Mouse (Mus musculus) liver, adult 2 months (tissue): Measurements from ENCODE around the gene Rhbdl3. TPM values are rescaled to one million over a fixed set of nuclear protein-coding genes. Genes with fewer than 3 reads are reported as not detected.

Experiments
- DNase-seq: peaks from one replicate; pipeline ENCODE4 v3.0.0-alpha.2; 2011; ENCODE audit warnings: low read depth, low spot score; ENCODE audit errors: extremely low read depth
- H3K27ac ChIP-seq: fragments of 200-500 bp; replicated peaks from 2 replicates; pipeline ENCODE4 v1.5.1; 2012; ENCODE audit warnings: low read depth, mild to moderate bottlenecking, control low read depth, inconsistent platforms, low read length; ENCODE audit not compliant: insufficient read depth
- H3K27me3 ChIP-seq: fragments of 200-500 bp; 2 replicates; pipeline ENCODE4 v1.6.1; 2012; ENCODE audit warnings: mild to moderate bottlenecking, moderate library complexity, low read length, inconsistent platforms; ENCODE audit not compliant: control insufficient read depth, insufficient read depth
- H3K36me3 ChIP-seq: fragments of 200-500 bp; 2 replicates; pipeline ENCODE4 v1.6.1; 2012; ENCODE audit warnings: low read length, inconsistent platforms; ENCODE audit not compliant: control insufficient read depth, insufficient read depth
- H3K4me1 ChIP-seq: fragments of 200-500 bp; 2 replicates; pipeline ENCODE4 v1.6.1; 2011; ENCODE audit warnings: low read length; ENCODE audit not compliant: control insufficient read depth, insufficient read depth
- H3K4me3 ChIP-seq: fragments of 200-500 bp; 2 replicates; pipeline ENCODE4 v1.5.1; 2011; ENCODE audit warnings: low read depth, mild to moderate bottlenecking, control low read depth, low read length, moderate library complexity; ENCODE audit not compliant: insufficient read depth
- H3K79me2 ChIP-seq: fragments of 200-500 bp; 2 replicates; pipeline ENCODE4 v1.6.1; 2012; ENCODE audit warnings: inconsistent platforms, mild to moderate bottlenecking, low read length, moderate library complexity; ENCODE audit not compliant: control insufficient read depth, insufficient read depth
- H3K9ac ChIP-seq: fragments of 200-500 bp; 2 replicates; pipeline ENCODE4 v1.6.1; 2012; ENCODE audit warnings: low read depth, mild to moderate bottlenecking, control low read depth, inconsistent platforms, low read length
- CTCF ChIP-seq: fragments of 200-500 bp; IDR thresholded peaks from 2 replicates; pipeline ENCODE4 v1.5.1; 2011; ENCODE audit warnings: low read depth, low read length, control low read depth
- POLR2A ChIP-seq: fragments of 200-500 bp; IDR thresholded peaks from 2 replicates; pipeline ENCODE4 v1.6.1; 2011; ENCODE audit warnings: low read length, control low read depth; ENCODE audit not compliant: insufficient read depth; ENCODE audit errors: extremely low read depth
- WGBS: fragments of 180-500 bp; shearing (Covaris S2); methylation state at CpG from one replicate; pipeline ENCODE4 v1.1.7; 2018; 5-methylcytosine and 5-hydroxymethylcytosine counted together
- polyA plus RNA-seq: library from polyadenylated mRNA; depleted of rRNA; stranded (reverse); fragments of >200 nt; gene quantifications from 2 replicates; pipeline ENCODE4 v1.2.3, GENCODE M21; 2012
- total RNA-seq: library from RNA; depleted of rRNA; stranded (reverse); fragments of >200 nt; gene quantifications from 2 replicates; pipeline ENCODE4 v1.2.3, GENCODE M21; 2014

Gene Rhbdl3
- total and polyA plus RNA-seq, 2 experiments, result 0.06 to 0.09 TPM

DNA sequence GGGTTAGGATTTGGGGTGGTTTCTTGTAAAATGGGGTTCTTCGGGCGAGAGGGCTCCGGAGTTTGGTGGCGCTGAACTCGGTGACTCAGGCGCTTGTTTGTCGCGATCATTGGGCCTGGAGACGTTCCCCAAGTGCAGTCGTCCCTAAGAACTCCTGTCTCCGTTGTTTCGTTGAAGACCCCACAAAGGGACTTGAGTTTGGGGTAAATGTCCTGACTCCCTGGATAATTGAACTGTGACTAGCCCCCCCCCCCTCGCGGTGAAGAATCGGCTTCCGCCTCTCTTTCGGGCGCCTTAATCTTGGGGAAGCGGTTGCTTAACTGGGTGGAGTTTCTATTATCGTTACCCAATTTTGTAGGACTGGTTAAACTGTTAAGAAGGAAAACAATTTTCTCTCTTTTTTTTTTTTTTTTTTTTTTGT is 82.9 kb downstream of the Rhbdl3 start:
- Histone ChIP-seq H3K4me1 (peaks cover 12% of the 10 kb centered on the region), H3K27me3 (no peaks in the 10 kb centered on the region), H3K36me3 (peaks cover 19% of the 10 kb centered on the region), H3K27ac (peak overlapping the region; percentile 94), H3K9ac (peak overlapping the region; percentile 86), H3K4me3 (peak overlapping the region; percentile 91), H3K79me2 (peaks cover 22% of the 10 kb centered on the region)
- under 1% methylated on average over 20 of the region's 20 CpGs for WGBS
- TF ChIP-seq POLR2A (no peak), CTCF (no peak)
- DNase-seq, result peak; percentile 64

DNA sequence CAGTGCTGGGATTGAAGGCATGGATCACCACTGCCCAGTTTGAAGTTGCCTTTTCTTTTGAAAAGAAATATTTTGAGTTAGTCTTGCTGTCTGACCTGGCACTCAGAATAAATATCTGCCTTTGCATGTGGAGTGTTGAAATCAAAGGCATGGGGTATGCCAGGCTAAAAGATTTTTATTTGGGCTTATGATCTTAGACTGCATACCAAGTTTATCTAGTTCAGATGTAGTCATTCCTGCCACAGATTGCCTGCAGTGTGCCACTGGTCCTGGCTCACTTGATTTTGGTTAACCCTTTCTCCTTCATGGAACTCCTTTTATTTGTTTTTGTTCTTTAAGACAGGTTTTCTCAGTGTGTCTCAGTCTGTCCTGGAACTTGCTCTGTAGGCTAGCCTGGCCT is 83.7 kb downstream of the Rhbdl3 start:
- H3K27ac ChIP-seq, result peak overlapping the region; percentile 37
- H3K27me3 ChIP-seq, result no peaks in the 10 kb centered on the region
- TF ChIP-seq POLR2A, result no peak
- no peak for TF ChIP-seq CTCF
- H3K36me3 ChIP-seq, result peaks cover 25% of the 10 kb centered on the region
- peak overlapping the region; percentile 66 for H3K9ac ChIP-seq
- peak overlapping the region; percentile 91 for H3K4me3 ChIP-seq
- peaks cover 12% of the 10 kb centered on the region for H3K4me1 ChIP-seq
- DNase-seq, result peak; percentile 62
- H3K79me2 ChIP-seq, result peaks cover 26% of the 10 kb centered on the region

DNA sequence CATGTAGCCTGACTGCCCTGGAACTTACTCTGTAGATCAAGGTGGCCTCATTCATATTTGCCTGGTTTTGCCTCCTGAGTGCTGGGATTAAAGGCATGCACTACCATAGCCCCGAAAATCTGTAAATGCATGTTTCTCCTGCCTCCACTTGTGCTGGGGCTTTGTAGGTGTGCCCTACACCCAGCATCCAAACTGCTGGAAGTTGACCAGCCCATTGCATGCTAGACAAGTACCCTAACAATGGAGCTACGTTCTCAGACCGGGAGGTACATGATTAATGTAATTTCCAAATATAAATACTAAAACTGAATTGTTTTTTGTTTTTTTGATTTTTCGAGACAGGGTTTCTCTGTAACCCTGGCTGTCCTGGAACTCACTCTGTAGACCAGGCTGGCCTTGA is 84.3 kb downstream of the Rhbdl3 start:
- H3K4me3 ChIP-seq, result peak overlapping the region; percentile 91; the same call in 1 of the 2 replicates
- H3K4me1 ChIP-seq, result peaks cover 12% of the 10 kb centered on the region
- 18% methylated on average over 4 of the region's 4 CpGs for WGBS
- peak overlapping the region; percentile 66; the same call in 1 of the 2 replicates for H3K9ac ChIP-seq
- peaks cover 26% of the 10 kb centered on the region for H3K79me2 ChIP-seq
- no peak for DNase-seq
- H3K27me3 ChIP-seq, result no peaks in the 10 kb centered on the region
- no peak overlapping the region for H3K27ac ChIP-seq
- TF ChIP-seq POLR2A (no peak), CTCF (no peak)
- H3K36me3 ChIP-seq, result peaks cover 30% of the 10 kb centered on the region

DNA sequence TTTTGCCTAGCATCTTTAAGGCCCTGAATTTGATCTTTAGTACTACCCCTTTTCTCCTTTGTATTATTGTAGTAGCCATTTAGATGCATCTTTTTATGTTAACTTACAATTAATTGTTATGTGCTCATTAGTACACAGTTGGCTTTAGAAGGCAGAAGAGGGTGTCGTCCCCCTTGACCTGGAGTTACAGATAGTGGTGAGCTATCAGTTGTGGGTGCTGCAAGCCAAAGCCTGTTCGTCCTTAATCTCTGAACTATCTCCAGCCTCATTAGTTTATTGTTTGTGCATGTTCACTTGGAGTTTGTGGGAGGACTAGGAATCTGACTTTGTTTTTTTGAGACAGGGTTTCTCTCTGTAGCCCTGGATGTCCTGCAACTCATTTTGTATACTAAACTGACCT is 86.1 kb downstream of the Rhbdl3 start:
- Histone ChIP-seq H3K79me2 (peaks cover 26% of the 10 kb centered on the region), H3K4me1 (peaks cover 12% of the 10 kb centered on the region), H3K36me3 (peaks cover 41% of the 10 kb centered on the region), H3K9ac (no peak overlapping the region), H3K27me3 (no peaks in the 10 kb centered on the region), H3K27ac (no peak overlapping the region), H3K4me3 (no peak overlapping the region)
- TF ChIP-seq CTCF, result no peak
- TF ChIP-seq POLR2A, result no peak
- DNase-seq, result no peak
- 14% methylated on average over 2 of the region's 2 CpGs for WGBS

DNA sequence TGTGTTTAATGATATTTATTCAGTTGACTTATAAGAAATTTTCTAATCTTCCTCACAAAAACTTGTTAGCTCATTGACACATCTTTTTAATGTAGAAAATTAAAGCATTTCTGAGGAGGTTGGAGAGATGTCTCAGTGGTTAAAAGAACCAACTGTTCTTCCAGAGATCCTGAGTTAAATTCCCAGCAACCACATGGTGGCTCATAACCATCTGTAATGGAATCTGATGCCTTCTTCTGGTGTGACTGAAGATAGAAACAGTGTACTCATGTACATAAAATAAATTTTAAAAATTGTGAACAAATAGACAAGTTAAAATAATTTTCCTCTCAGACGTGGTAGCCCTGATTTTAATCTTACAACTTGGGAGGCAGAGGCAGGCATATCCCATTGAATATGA is 89.2 kb downstream of the Rhbdl3 start:
- Histone ChIP-seq H3K4me3 (no peak overlapping the region), H3K4me1 (peaks cover 10% of the 10 kb centered on the region), H3K36me3 (peaks cover 59% of the 10 kb centered on the region), H3K9ac (no peak overlapping the region), H3K27ac (no peak overlapping the region), H3K79me2 (peaks cover 16% of the 10 kb centered on the region), H3K27me3 (no peaks in the 10 kb centered on the region)
- 83% methylated on average over 1 of the region's 1 CpGs for WGBS
- DNase-seq, result no peak
- TF ChIP-seq POLR2A (no peak), CTCF (no peak)

DNA sequence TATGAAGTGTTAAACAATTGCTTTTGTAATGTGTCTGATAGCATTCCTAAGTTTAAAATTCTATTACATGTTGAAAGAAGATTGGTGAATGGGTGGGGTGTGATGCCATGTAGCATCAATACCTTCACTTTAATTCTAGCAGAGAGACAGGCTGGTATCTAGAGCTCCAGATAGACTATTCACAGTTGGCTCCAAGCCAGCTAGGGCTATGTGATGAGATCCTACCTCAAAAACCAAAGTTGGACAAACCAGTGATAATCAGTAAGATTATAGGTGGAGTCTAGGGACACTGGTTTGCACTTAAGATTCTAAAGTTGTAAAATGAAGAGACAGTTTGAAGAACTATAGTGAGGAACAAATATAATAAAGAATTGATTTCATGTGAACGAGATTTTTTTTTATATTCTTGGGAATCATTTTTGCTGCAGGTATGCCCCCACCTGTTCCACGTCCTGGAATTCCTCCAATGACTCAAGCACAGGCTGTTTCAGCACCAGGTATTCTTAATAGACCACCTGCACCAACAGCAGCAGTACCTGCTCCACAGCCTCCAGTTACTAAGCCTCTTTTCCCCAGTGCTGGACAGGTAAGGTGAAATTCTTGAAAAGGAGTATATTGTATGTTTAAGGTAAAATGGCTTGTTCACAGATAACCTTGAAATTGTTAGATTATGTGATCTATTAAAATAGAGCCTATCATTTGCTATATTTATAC is 90.9 kb downstream of the Rhbdl3 start:
- Histone ChIP-seq H3K27ac (no peak overlapping the region), H3K36me3 (peaks cover 68% of the 10 kb centered on the region), H3K4me3 (no peak overlapping the region), H3K9ac (no peak overlapping the region), H3K27me3 (no peaks in the 10 kb centered on the region), H3K4me1 (peaks cover 2% of the 10 kb centered on the region; the same call in 1 of the 2 replicates), H3K79me2 (peaks cover 13% of the 10 kb centered on the region; the same call in 1 of the 2 replicates)
- no peak for TF ChIP-seq CTCF
- no peak for TF ChIP-seq POLR2A
- no peak for DNase-seq
- WGBS, result 91% methylated on average over 2 of the region's 2 CpGs
